Mouse (Mus musculus): Measurements from ENCODE around the gene Myrf.
"Not testable (repeated sequence)": the region's sequence is repeated elsewhere in the genome, so short reads cannot be mapped to it uniquely, and the experiment has no call there.

Myrf gene

DNA sequence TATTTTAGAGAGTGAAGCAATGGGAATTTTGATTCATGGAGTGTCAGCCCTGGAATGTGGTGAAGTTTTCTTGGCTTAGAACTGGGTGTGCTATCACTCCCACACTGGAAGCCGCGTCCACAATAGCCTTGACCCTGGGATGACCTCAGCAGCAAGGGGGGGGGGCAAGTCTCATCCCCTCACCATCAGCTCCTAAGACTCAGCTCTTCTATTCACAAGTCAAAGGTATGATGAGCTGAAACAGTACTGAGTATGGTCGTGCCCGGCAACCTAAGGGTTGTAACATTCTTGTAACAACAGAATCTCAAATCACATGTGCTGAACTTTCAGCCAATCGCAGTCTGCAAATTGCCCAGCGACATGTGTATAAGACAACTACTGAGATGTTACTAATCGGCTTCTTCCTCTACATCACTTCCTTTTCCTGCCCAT is 63.6 kb downstream of the Myrf start:
- no peak for DNase-seq (ENCODE audit: low spot score)

DNA sequence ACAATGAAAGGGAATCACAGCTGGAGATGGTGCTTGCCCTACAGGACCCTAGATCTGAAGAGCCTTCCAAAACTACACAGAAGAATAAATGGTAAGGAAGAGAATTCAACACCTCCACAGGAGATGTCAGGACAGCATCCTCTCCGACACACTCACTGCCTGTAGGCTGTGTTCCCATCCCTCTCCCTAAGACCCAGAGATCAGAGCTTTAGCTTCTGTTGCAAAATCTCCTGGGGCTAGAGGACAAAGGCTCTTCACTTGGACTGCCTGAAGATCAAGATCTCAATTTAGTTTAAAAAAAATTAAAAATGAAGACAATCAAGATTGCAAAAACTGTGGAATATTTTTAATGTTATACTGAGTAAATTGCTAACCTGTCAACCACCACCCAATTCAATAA is 64.1 kb downstream of the Myrf start:
- DNase-seq (ENCODE audit: low spot score), result no peak

DNA sequence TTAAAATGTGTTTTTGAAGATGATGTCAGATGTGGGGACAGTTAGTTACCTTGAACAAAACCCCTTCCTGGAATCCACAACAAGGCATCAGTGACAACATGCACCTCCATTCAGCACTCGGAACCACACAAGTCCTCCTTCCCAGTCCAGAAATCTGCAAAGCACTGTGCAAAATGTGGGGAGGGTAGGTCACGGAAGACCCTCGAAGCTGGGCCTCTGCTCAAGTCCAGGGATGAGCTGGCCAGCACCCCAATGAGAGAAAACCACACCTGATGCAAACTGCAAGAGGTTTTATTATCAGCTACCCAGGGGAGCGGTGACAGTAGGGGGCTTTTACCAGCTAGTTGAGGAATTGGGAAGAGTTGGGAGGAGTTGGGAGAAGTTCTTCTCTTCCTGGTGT is 65.6 kb downstream of the Myrf start:
- DNase-seq (ENCODE audit: low spot score), result no peak

DNA sequence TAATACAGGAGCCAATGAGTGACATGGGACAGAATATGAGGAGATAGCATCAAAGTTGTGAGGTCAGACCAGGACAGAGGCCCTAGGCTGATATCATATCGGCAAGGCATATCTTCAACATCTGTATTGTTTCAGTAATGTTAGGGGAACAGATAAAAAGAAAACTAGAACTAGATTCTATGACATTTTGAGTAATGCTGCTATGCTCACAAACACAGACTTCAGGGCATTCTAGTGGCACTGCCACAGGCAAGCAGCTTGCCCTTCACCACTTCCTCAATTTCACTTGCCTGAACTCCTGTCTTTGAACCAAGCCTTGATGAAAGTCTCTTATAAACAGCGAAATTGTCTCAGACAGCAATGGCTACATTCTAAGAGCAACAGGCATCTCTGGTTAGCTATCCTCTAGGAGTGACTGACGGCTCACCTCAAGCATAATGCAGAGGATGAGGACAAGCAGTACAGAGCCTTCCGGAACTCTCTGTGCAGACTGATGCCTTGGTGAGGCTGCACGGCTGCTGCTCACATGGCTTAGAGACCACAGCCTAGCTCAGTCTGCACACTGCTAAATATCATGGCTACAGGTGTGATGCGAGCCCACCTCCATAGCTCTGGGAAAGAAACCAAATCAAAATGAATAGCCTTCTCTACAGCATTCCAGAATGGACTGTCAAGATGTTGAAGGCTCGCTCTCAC is 66.6 kb downstream of the Myrf start:
- no peak for DNase-seq (ENCODE audit: low spot score)

DNA sequence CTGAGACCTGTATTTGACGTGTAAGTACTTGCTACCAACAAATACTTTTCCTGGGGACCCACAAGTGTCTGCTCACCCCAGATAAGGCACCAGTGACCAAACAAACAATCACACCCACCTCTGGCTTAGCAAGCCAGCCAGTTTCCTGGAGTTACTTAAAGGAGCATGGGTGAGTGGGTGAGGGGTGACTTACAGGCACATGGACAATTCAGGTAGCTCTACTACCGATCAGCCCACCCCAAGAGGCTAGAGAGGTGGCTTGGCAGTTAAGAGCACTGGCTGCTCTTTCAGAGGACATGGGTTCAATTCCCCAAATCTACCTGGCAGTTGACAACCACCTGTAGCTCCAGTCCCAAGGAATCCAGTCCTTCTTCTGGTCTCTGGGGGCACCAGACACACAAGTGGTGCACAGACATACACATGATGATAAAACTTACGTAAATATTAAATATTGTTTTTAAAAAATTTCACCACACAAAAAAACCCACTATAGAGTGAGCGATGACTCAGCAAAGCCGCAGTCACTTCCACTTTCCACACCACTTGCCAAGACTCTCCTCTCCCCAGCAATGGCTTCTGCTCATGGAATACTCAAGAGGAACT is 67.3 kb downstream of the Myrf start:
- no peak for DNase-seq (ENCODE audit: low spot score)

DNA sequence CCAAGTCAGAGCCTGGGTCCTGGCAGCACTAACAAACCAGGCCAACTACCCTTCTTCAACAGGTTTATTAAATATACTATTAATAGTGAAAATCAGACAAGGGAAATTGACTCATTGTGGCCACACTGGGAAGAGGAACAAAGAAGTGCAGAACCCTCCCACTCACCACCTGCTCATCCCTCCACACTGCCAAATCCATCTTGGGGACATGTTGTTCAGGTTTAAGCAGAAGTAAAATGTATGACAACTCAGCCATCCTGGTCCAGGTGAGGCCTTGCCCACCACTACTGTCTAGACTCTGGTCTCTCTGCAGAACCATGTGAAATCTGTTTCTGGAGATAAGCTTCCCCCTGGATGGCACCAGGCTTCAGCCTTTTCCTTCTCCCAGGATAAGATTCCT is 68.7 kb downstream of the Myrf start:
- no peak for DNase-seq (ENCODE audit: low spot score)

DNA sequence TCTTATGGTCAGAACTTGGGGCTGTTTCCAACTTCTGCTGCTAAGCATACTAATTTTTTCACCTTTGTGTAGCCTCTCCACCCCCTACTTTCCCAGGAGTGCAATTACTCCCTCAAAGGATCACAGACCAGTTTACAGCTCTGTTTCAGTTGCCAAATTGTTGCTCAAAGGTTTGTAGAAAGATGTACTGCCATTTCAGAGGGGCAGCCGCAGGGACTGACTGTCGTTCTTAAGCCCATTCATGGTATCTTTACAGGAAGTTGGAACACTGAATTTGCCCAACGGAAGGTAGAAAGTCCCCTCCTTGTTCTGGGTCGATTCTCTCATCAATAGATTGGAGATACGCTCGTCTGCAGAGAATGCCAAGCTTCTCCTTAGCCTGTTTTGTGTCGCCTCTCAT is 69.2 kb downstream of the Myrf start:
- DNase-seq (ENCODE audit: low spot score), result no peak

DNA sequence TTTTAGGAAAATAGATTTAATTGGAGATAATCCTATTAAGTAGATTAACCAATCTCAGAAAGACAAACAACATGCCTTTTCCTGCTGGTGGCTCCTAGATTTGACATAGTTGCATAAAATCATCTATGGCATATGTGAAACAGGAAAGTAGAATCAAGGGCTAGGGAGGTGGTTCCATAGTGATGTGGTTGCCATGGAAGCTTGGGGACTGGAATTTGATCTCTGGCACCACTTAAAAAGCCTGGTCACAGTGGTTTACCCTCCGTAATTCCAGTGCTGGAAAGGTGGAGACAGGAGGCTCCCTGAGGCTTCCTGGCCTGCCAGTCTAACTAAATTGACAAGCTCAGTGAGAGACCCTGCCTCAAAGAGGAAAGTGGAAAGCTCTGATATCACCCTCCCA is 70.1 kb downstream of the Myrf start:
- DNase-seq (ENCODE audit: low spot score), result no peak

DNA sequence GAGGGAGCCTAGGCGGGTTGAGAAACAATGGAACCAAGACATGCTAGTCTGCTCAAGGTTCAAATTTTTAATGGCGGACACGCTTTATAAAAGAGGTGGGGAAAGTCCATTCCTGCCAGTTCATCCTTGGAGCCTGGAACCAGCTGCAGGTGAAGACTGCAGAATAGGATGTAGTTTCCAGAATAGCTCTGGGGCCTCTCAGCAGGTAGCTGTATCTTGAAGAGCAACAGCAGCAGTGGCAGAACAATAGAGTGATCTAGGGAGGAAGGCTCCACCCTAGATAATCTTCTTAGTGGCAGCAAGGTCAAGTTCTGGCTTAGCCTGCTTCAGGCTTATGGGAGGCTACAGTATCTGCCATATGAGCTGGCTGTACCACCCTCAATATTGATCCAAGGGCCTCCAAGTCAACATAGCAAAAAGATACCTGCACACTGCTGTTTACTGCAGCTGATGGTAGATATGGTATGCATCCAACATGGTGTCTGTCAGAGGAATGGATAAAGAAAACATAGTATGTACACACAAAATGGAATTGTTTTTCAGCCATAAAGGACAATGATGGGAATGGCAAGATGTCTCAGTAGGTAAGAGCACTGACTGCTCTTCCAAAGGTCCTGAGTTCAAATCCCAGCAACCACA is 70.7 kb downstream of the Myrf start:
- DNase-seq (ENCODE audit: low spot score), result not testable (repeated sequence)

DNA sequence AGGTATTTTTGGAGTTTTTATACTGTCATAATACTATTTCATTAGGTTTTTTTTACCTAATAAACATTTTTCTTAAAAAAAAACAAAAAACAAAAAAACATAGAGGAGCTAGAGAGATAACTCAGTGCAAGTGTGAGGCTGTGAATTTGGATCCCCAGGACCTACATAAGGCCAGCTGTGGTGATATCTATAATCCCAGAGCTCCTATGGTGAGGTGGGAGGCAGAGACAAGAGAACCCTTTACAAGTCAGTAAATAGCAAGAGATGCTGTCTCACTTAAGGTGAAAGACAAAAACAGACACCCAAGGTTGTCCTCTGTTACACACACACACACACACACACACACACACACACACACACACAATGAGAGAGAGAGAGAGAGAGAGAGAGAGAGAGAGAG is 71.4 kb downstream of the Myrf start:
- no peak for DNase-seq (ENCODE audit: low spot score)

DNA sequence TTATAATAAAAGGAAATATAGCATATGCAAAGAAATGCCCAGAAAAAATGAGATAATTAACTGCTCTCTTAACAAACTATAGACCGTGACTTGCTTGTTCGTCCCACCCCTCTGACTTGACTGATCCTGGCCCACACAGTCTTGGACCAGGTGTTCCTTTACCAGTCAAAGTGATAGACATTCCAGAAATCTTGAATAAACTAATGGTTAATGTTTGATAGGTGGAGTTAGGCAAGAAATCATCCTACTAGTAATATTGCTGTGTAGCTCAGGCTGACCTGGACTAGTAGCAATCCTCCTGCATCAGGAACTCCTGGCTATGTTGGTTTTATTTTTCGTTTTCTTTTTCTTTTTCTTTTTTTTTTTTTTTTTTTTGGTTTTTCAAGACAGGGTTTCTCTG is 72.1 kb downstream of the Myrf start:
- no peak for DNase-seq (ENCODE audit: low spot score)

DNA sequence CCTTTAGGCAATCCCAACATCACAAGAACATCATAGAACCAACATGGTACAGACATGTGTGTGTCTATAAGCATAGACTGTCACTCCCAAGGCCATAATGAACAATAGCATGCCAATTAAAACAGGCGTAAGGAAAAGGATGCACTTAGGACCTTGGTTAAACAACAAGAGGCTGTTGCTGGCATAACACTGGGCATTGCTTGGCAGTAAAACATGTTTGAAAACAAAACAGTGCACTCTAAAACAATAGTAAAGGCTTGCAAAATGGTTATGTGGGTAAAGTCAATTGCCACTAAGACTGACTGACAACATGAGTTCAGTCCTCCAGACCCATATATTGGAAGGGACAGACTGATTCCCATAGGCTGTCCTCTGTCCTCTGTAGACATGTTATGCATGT is 72.6 kb downstream of the Myrf start:
- no peak for DNase-seq (ENCODE audit: low spot score)

DNA sequence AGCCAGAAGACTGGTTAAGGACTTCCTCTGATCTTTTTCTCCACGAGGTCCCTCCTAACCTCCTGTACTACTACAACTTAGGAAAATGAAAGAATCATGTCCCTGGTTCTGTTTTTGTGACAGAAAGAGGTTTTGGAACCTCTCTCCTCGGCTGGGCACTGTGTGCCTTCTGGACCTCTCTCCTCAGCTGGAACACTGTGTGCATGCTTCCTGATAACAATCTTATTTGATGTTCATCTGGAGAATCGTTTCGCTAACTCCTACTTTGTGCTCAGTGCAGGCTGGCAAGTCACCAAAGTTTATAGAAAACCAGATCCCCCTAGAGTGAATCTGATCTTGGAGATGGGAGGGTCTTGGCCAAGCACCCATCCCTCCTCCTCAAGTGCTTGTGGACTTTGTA is 73.4 kb downstream of the Myrf start:
- DNase-seq (ENCODE audit: low spot score), result no peak

DNA sequence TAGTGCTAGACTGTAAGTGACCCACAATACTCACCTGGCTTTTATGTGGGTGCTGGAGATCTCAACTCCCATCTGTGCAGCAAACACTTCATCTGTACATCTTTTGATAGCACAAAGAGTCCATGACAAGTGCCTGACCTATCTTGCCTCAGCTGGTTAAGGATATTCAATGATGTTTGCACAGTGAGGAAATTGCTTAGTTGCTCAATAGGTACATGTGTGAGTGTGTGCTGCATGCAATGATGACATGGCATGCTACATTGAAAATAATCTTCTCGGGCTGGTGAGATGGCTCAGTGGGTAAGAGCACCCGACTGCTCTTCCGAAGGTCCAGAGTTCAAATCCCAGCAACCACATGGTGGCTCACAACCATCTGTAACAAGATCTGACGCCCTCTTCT is 74.6 kb downstream of the Myrf start:
- DNase-seq (ENCODE audit: low spot score), result not testable (repeated sequence)

DNA sequence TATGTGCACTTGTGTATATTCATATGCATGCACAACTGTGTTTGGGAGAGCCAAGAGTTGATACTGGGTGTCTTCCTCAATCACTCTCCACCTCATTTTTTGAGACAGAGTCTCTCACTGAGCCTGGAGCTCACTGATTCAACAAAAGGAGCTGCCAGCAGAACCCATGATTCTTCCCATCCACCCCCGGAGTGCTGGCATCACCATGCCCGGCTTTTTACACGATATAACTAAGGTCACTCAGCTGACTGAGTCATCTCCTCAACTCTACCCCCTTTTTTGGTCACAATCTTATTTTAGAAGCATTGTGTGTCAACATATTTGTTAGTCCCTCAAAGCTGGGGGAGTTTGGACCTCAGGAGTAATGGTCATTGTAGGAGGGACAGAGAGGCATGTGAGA is 76.7 kb downstream of the Myrf start:
- no peak for DNase-seq (ENCODE audit: low spot score)
